Mouse (Mus musculus) cortical plate, adult 2 months (tissue): ENCODE data around the gene Zfp13.

Experiments used
- CTCF ChIP-seq: fragments of 200-500 bp; IDR thresholded peaks from 2 replicates; pipeline ENCODE4 v1.5.1; 2011; ENCODE audit warnings: mild to moderate bottlenecking, control low read depth, low read length; ENCODE audit not compliant: insufficient read depth; ENCODE audit errors: extremely low read depth
- POLR2A ChIP-seq: fragments of 200-500 bp; IDR thresholded peaks from 2 replicates; pipeline ENCODE4 v1.6.1; 2011; ENCODE audit warnings: mild to moderate bottlenecking, low read length, control low read depth; ENCODE audit not compliant: insufficient read depth; ENCODE audit errors: extremely low read depth

DNA sequence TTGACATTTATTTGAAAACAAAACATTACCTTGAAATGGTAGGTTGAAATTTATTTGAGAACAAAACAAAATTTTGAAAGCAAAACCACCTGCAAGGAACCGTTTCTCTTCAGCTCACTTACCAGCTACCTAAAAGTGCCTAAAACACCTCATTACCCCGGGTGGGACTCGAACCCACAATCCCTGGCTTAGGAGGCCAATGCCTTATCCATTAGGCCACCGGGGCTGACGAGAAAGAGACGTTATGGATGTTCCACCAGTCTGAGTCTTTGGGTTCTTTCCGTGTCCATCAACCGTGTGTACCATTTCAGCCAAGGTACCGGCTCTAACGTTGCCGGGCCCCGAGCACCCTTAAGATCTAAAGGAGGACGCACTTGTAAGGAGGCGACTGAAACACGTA, 50.7 kb downstream of the Zfp13 start:
- TF ChIP-seq CTCF = no peak
- TF ChIP-seq POLR2A = no peak
